Comparison of ENCODE assay signal across 19 mouse cellular contexts in the genomic region with DNA sequence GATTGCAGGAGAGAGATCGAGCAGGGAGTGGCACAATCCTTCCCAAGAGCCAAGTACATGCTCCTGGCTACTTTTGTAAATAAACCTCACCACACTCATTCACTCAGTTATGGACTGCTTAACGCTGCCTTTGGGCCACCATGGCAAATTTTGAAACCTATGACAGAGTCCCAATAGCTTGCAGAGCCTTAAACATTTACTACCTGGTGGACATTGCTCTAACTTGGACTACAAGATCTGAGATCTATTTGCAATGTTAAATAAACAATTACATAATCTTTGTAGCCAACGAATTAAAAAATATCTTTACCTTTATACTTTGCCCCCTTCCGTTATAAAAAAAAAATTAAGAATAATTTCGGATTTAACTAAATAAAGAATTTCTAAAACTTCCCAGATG.
"Had no signal": no experiment of that assay in that cellular context is flagged by ENCODE, and none has a peak within 500 bp of the region (broad histone marks: within the 10 kb centered on the region; RNA-seq: fewer than 3 reads in every experiment).

No protein-coding gene starts in this region.

- H3K4me2 ChIP-seq: limb, embryonic 13.5 days; lung, embryonic 14.5 days; neural tube, embryonic 12.5 days; neural tube, embryonic 15.5 days; stomach, embryonic 15.5 days had no signal

- H3K27ac ChIP-seq: layer of hippocampus, adult 2 months; limb, embryonic 10.5 days; limb, embryonic 13.5 days; liver, embryonic 14.5 days; midbrain, embryonic 10.5 days; neural tube, embryonic 12.5 days; neural tube, embryonic 15.5 days; stomach, embryonic 15.5 days had no signal

- ATAC-seq: liver, postnatal 0 days had no signal

- H3K9ac ChIP-seq: limb, embryonic 13.5 days; liver, embryonic 14.5 days; liver, postnatal 0 days; lung, embryonic 14.5 days; neural tube, embryonic 12.5 days; neural tube, embryonic 15.5 days; stomach, embryonic 15.5 days had no signal

- DNase-seq: kidney, adult 8-10 months; kidney, postnatal 14 days; layer of hippocampus, adult 9-11 months; liver; liver, postnatal 0 days; midbrain, embryonic 14.5 days; right cerebral cortex, postnatal 25 days; spleen, adult 18-20 months; thymus, postnatal 25 days had no signal

- H3K27me3 ChIP-seq: limb, embryonic 13.5 days; megakaryocyte, embryonic 14.5 days; neural tube, embryonic 12.5 days; neural tube, embryonic 15.5 days; stomach, embryonic 15.5 days had no signal

- H3K9me3 ChIP-seq: limb, embryonic 10.5 days; limb, embryonic 13.5 days; neural tube, embryonic 12.5 days; neural tube, embryonic 15.5 days; stomach, embryonic 15.5 days had no signal

- H3K4me3 ChIP-seq: layer of hippocampus, adult 2 months; limb, embryonic 10.5 days; limb, embryonic 13.5 days; midbrain, embryonic 10.5 days; neural tube, embryonic 12.5 days; neural tube, embryonic 15.5 days; stomach, embryonic 15.5 days had no signal

- H3K36me3 ChIP-seq: limb, embryonic 10.5 days; limb, embryonic 13.5 days; midbrain, embryonic 10.5 days; neural tube, embryonic 12.5 days; neural tube, embryonic 15.5 days; stomach, embryonic 15.5 days had no signal
